Mouse (Mus musculus): ENCODE measurements at regions not wholly inside any gene's neighbourhood (a gene's known extent, or its start where the extent isn't known, plus 50 kb on each side); places are given as distances from the start of the nearest gene placed in this dataset.

DNA sequence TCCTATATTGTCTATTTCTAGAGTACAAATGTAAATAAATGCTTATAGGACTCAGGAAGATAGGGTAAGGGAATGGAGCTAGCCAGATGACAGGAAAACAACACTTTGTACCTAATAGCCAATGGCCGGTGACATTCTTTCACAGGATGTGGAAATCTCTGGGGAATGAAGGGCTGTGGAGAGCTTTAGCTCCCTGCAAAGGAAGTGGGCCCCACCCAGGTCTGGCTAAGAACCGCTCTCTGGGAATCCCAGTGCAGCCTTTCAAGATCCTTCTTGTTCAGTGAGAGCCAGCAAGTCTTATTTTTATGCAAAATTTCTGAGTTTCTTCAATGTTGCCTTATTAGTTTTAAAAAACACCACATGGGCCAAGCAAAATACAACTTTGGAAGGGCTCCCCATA lies 54.7 kb upstream of the Pappa2 start:
- no peak for DNase-seq (ENCODE audit: low spot score in 2 of 2)

DNA sequence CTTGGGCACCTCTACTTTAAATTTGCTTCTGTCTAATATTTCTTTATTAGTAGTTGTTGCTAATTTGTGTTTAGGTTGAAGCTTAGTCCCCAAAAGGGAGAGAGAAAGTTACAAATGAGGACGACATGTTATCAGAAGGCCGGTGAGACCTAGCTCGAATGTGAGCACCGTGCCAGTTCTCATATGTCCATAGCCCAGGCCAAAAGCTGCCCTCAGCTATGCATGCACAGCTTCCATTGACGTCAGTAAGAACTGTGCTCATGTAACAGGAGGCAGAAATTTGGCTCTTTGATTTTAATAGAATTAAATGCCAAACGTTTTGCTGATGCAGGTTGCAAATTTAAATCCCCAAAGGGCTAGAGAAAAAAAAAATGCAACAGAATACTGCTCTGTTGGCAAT lies 56.1 kb upstream of the Pappa2 start:
- no peak for DNase-seq (ENCODE audit: low spot score in 2 of 2)

DNA sequence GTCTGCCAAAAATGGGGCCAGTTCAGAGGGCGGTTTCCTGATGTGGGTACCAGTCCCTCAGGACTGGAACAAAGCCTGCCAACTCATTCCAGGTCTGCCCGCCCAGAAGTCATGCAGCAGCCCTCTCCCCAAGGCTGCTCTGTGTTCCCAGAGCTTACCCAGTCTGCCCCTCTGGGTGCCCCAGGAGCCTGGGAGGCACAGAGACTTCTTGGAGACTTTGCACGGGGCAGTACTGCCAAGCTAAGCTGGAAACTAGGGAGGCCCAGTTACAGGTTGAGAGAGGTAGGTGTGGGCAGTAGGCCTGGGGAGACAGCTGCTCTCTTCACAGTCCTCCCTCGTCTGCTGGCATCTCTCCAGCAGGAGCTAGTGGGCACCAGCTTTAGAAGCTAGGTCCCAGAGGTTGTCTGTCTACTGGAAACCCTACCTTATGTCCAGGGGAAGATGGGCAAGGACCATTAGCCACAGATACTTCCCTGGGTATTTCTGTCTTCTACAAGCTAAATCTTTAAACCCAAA lies 65.6 kb upstream of the Pappa2 start:
- no peak for DNase-seq (ENCODE audit: low spot score in 2 of 2)

GRCm38 (mm10) chr1:159065024-159065423 lies 84.7 kb upstream of the Pappa2 start:
- DNase-seq (ENCODE audit: low spot score in 2 of 2), result no peak

DNA sequence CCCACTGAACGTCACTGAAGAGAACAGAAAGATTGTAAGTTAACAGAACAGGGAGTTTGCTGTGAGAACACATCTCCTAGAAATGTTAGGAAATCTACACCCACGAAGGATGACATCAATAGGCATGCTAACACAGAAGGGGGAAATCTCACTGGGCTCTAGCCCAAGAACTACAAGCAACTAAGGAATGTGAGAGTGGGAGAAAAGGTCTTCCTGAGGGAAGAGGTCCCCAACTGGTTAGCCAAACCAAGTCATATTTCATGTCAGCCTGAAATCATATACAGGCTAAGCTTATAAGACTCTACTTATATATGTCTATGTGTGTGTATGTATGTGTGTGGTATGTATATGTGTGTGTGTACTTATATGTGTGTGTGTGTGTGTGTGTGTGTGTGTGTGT lies 118.9 kb upstream of the Pappa2 start:
- no peak for DNase-seq (ENCODE audit: low spot score in 2 of 2)

DNA sequence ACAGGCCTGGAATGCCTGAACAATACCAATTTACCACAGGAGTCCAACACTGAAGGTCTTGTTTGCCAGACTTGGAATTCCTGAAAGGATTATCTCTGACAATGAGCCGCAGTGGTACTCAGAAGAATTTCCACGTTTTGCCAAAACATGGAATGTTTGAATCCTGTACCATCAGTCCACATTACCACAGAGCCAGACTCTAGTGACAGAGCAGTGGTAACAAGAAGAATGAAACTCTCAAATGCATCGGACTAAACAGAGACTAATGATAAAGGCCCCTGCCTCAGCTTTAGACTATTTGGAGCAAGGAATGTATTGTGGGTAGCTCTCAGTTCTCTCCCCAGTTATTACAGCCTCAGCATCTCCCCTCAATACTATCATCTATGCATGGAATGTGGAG lies 109.9 kb upstream of the Cop1 start:
- DNase-seq (ENCODE audit: low spot score in 2 of 2), result no peak

GRCm38 (mm10) chr1:159124874-159125273 lies 107.2 kb upstream of the Cop1 start:
- DNase-seq (ENCODE audit: low spot score in 2 of 2), result no peak

- peak; percentile 75 to 85 for DNase-seq (ENCODE audit: low spot score in 2 of 2)
Measured at GRCm38 (mm10) chr1:159135301-159135700, 96.8 kb upstream of the Cop1 start.

DNA sequence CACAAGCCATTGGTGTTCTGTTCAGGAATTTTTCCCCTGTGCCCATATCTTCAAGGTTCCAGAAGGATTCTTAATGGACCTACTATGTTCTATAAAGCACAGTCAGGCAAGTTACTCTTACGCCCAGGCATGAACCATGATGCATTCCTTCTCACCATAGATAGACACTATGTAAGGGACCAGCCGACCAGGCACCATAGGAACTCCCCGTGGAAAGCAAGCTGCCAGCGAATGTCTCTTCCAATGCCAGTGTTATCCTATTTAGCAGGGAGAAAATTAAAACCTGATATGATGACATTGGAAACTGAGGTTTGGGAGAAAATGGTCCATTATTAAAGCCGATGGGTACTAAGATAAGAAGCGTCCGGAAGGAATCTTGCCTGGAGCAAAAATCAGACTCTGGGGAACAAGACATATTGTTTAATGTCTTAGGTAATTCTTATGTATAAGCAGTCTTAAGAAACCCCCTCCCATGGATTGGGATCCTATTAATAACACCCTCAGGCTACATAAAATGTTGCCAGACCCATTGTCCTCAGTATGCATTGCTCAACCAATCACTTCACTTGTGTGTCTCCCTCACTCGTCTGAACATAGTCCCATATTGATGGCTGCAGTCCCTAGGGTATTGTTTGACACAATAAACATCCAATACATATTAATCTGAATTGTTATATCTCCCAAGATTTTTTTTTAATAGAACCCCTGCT lies 84.2 kb upstream of the Cop1 start:
- no peak for DNase-seq (ENCODE audit: low spot score in 2 of 2)

DNA sequence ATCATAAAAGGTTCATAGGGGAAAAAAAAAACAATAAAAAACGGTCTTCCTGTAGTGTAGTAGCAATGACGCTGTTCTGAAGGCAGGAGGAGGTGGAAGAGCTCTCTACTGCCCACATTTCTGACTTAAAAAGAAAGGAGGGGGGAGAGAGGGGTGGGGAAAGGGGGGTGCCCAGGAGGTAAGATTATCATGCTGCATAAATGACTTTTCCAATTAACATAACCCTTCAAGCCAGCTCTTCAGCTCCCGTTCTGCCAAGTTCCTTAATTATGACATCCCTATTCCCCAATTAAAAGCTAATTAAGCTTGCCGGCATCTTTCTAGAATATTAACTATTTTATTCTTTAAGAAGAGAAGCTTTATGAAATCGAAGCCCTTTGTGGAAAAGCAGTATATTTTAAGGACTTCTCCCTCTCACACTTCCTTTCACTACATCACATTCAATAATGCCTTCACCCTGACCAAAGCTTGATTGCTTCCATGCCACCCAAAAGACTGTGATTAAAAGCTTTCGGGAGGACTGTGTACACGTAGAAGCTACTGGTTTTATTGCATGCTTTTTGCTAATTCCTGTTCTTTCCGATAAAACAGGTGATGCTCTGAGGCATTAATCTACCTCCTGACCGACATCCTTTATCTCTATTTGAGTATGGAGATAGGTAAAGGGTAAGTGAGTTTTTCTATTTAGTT lies 83.5 kb upstream of the Cop1 start:
- no peak for DNase-seq (ENCODE audit: low spot score in 2 of 2)

- DNase-seq (ENCODE audit: low spot score in 2 of 2), result no peak
Measured at GRCm38 (mm10) chr1:159149207-159149606, 82.9 kb upstream of the Cop1 start.

DNA sequence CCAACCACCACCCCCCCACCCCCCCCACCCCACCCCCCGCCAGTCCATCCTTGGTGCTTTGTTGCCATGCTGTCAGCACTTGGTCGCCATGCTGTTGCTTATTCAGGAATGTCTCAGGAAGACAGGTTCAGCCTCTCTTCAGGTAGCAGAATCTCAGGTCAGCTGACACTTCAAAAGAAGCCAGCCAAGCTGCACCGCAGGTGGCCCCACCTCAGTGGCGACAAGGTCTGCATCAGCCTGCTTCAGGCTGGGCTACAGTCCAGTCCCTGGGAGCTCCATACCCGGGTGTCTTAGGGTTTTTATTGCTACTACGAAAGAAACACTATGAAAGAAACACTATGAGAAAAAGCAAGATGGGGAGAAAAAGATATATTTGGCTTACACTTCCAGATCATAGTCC lies 82.4 kb upstream of the Cop1 start:
- DNase-seq (ENCODE audit: low spot score in 2 of 2), result no peak

DNA sequence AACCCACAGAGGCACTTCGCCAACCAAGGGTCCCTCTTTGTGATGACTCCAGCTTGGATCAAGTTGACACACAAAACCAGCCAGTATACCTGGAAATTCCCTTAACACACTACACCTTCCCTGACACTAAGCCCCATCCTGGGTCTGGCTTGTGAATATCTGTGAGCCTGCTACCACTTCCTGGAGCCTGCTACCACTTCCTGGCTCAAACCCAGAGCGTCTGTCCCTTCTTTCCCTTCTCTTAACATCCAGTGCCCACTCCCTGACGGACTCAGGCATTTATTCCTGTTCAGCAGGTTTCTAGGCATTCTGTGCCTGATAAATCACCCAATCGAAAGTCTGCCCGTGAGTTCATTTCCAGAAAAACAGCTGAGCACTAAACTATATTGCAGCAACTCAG lies 81.8 kb upstream of the Cop1 start:
- DNase-seq (ENCODE audit: low spot score in 2 of 2), result no peak

GRCm38 (mm10) chr1:159156428-159156827 lies 75.7 kb upstream of the Cop1 start:
- no peak for DNase-seq (ENCODE audit: low spot score in 2 of 2)

- DNase-seq (ENCODE audit: low spot score in 2 of 2), result no peak
Measured at GRCm38 (mm10) chr1:159160035-159160960, 71.8 kb upstream of the Cop1 start.

- DNase-seq (ENCODE audit: low spot score in 2 of 2), result no peak
Measured at GRCm38 (mm10) chr1:159163113-159163885, 68.8 kb upstream of the Cop1 start.

- no peak for DNase-seq (ENCODE audit: low spot score in 2 of 2)
Measured at GRCm38 (mm10) chr1:159182031-159182430, 50.1 kb upstream of the Cop1 start.
